Mouse (Mus musculus) forebrain, embryonic 14.5 days (tissue): ENCODE results near the gene BC016579. TPM values are rescaled to one million over a fixed set of nuclear protein-coding genes. Genes with fewer than 3 reads are reported as not detected.

Experiments
- ATAC-seq: fragments of 200-750 bp; cut with Nextera tagmentation; 2 replicates; pipeline ENCODE4 v1.8.0; 2017; ENCODE audit warnings: mild to moderate bottlenecking, moderate library complexity
- DNase-seq: peaks from one replicate; pipeline ENCODE4 v3.0.0-alpha.2; 2015; ENCODE audit warnings: low spot score
- H3K27ac ChIP-seq: fragments of 300-500 bp; sonication (generic); 2 replicates; pipeline ENCODE4 v1.5.1; 2014; ENCODE audit warnings: low read depth, mild to moderate bottlenecking, control low read depth, low read length, moderate library complexity
- H3K27me3 ChIP-seq: fragments of 300-500 bp; sonication (generic); replicated peaks from 2 replicates; pipeline ENCODE4 v1.6.1; 2014; ENCODE audit warnings: low read length, control low read depth, mixed read lengths; ENCODE audit not compliant: control insufficient read depth, insufficient read depth
- H3K36me3 ChIP-seq: fragments of 300-500 bp; sonication (generic); 2 replicates; pipeline ENCODE4 v1.6.1; 2014; ENCODE audit warnings: low read length, control low read depth; ENCODE audit not compliant: control insufficient read depth, insufficient read depth
- H3K4me1 ChIP-seq: fragments of 300-500 bp; sonication (generic); 2 replicates; pipeline ENCODE4 v1.6.1; 2014; ENCODE audit warnings: antibody characterized with exemption, low read length, control low read depth; ENCODE audit not compliant: control insufficient read depth, insufficient read depth
- H3K4me2 ChIP-seq: fragments of 300-500 bp; sonication (generic); 2 replicates; pipeline ENCODE4 v1.6.1; 2014; ENCODE audit warnings: mild to moderate bottlenecking, control low read depth, low read length
- H3K4me3 ChIP-seq: fragments of 300-500 bp; sonication (generic); 2 replicates; pipeline ENCODE4 v1.5.1; 2014; ENCODE audit warnings: low read depth, low read length, control low read depth
- H3K9ac ChIP-seq: fragments of 300-500 bp; sonication (generic); 2 replicates; pipeline ENCODE4 v1.6.1; 2014; ENCODE audit warnings: mild to moderate bottlenecking, low read length, control low read depth, moderate library complexity
- H3K9me3 ChIP-seq: fragments of 300-500 bp; sonication (generic); replicated peaks from 2 replicates; pipeline ENCODE4 v1.6.1; 2016; ENCODE audit warnings: low read length, control low read depth, mixed read lengths; ENCODE audit not compliant: control insufficient read depth
- WGBS: fragments of 180-500 bp; shearing (Covaris S2); extraction: QIAGEN DNeasy Blood & Tissue Kit; methylation state at CpG from one replicate; pipeline ENCODE4 v1.1.7; 2014; 5-methylcytosine and 5-hydroxymethylcytosine counted together
- polyA plus RNA-seq: library from polyadenylated mRNA; unstranded; fragments of >200 nt; fragmentation: Nextera tagmentation; extraction: Ambion mirVana; gene quantifications from 2 replicates; pipeline ENCODE4 v1.2.1, GENCODE M21; 2014

Gene BC016579
- polyA plus RNA-seq, 1 experiment from 2014 or later, result not detected

DNA sequence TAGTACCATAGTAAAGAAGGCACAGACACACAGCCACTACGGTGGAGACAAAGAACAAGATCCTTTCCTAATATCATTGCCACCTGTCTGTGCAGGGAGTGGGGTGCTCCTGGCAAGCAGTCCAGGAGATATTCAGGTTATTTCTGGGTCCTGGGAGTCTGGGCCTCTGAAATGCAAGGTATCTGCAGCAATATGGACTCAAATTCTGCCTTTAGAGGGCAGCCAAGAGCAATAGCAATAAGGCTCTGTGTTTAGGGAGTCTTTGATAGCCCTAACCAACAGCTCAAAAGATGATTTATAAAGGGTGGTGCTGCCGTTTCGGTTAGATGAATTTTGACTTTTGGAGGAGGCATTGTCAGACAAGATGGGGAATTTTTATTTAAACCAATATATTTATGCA is 44.6 kb downstream of the BC016579 start:
- no peak overlapping the region for H3K27ac ChIP-seq
- no peaks in the 10 kb centered on the region for H3K4me1 ChIP-seq
- DNase-seq, result peak; percentile 45
- no peak overlapping the region for H3K9ac ChIP-seq
- no peaks in the 10 kb centered on the region for H3K9me3 ChIP-seq
- H3K36me3 ChIP-seq, result no peaks in the 10 kb centered on the region
- no peak overlapping the region for H3K4me2 ChIP-seq
- H3K4me3 ChIP-seq, result no peak overlapping the region
- H3K27me3 ChIP-seq, result no peaks in the 10 kb centered on the region
- no peak for ATAC-seq
- WGBS, result 87% methylated on average over 3 of the region's 3 CpGs

DNA sequence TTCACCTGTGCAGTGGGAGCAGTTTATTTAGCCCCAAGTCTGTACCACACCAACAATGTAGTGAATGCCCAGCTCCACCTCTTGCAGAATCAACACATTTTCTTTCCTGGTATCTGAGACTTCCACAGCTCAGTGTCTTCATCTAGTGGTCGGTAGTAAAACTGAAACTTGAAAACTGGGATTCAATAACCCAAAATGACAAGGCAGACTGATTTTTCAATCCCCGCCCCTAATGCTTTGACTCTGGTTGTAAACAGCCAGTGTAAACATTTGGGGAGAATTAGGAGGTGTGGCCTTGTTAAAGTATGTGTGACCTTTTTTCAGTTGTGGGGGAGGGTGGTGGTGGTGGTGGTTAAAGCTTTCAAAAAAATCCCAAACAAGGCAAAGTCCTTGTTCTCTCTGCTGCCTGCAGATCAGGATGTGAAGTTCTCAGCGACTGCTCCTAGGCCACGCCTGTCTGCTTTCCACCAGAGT is 45.4 kb downstream of the BC016579 start:
- no peak overlapping the region for H3K9ac ChIP-seq

DNA sequence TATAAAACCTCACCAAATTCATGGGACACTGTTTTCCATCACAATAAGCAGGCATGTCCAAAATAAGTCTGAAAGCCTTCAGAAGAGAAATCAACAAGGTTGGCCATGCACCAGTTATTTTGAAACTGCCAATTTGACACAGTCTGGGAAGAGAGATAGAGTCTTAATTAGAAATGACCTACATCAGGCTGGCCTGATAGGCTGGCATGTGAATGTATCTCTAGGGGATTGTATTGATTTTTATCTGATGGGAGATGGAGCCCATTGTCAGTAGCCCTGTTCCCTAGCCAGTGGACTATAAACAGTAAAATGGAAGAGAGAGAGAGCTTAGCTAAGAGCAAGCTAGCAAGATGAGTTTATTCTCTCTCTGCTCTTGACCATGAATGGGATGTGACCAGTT is 58.4 kb downstream of the BC016579 start:
- DNase-seq, result no peak

More for the DNA sequence above, 45.4 kb downstream of the BC016579 start:
- peak; percentile 46 for DNase-seq
- no peaks in the 10 kb centered on the region for H3K27me3 ChIP-seq
- H3K36me3 ChIP-seq, result no peaks in the 10 kb centered on the region
- H3K4me3 ChIP-seq, result no peak overlapping the region
- no peaks in the 10 kb centered on the region for H3K9me3 ChIP-seq
- H3K4me1 ChIP-seq, result no peaks in the 10 kb centered on the region
- H3K27ac ChIP-seq, result no peak overlapping the region
- WGBS, result 72% methylated on average over 4 of the region's 4 CpGs
- 0 out of 2 replicates have a peak, but pooled peaks have one; percentile 20 for ATAC-seq
- H3K4me2 ChIP-seq, result no peak overlapping the region

DNA sequence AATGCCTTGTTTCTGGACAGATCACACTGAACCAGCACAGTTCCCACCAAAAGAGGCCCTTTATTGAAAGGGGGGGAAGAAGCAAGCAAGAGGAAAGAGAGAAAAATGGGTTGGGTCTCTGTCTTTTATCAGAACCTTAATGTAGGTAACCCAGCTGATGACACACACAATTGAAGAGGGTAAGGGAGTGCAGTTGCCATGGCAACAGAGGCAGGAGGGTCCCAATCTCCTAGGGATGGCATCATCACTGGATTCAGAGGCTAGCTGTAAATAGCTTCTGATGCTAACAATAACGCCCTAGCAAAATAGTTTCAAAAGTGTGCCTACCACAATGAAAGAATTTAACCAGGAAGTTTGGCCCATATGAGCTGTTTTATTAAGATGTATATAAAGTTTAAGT is 60.2 kb downstream of the BC016579 start:
- H3K27me3 ChIP-seq, result no peaks in the 10 kb centered on the region
- WGBS, result 53% methylated on average over 1 of the region's 1 CpGs
- no peaks in the 10 kb centered on the region for H3K9me3 ChIP-seq
- no peak overlapping the region for H3K4me3 ChIP-seq
- ATAC-seq (no peak), DNase-seq (peak; percentile 39)
- H3K9ac ChIP-seq, result no peak overlapping the region
- no peak overlapping the region for H3K4me2 ChIP-seq
- H3K27ac ChIP-seq, result no peak overlapping the region
- no peaks in the 10 kb centered on the region for H3K36me3 ChIP-seq
- no peaks in the 10 kb centered on the region for H3K4me1 ChIP-seq

More for the DNA sequence above, 58.4 kb downstream of the BC016579 start:
- no peak overlapping the region for H3K4me2 ChIP-seq
- H3K27me3 ChIP-seq, result no peaks in the 10 kb centered on the region
- no peak overlapping the region for H3K27ac ChIP-seq
- H3K4me1 ChIP-seq, result no peaks in the 10 kb centered on the region
- no peaks in the 10 kb centered on the region for H3K9me3 ChIP-seq
- no peak overlapping the region for H3K4me3 ChIP-seq
- ATAC-seq, result no peak
- no peak overlapping the region for H3K9ac ChIP-seq
- no peaks in the 10 kb centered on the region for H3K36me3 ChIP-seq

DNA sequence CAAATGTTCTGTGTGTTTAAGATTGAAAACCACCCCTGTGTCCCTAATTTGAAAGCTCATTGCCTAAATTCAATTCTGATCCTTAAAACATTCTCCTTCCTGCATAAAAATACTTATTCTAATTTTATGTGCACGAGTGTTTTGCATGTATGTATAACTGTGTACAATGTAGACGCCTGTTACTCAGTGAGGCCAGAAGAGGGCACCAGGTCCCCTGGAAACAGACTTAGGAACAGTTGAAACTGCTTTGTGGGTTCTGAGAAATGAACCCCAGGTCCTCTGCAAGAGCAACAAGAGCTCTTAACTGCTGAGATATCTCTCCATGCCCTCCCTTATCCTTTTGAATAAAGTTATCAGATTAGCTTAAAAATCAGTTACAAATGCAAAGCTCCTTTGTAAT is 71.4 kb downstream of the BC016579 start:
- Histone ChIP-seq H3K9me3 (no peaks in the 10 kb centered on the region), H3K36me3 (no peaks in the 10 kb centered on the region), H3K4me3 (no peak overlapping the region), H3K9ac (no peak overlapping the region), H3K4me2 (no peak overlapping the region), H3K27me3 (no peaks in the 10 kb centered on the region), H3K4me1 (no peaks in the 10 kb centered on the region), H3K27ac (no peak overlapping the region)
- ATAC-seq (no peak), DNase-seq (peak; percentile 31)
- 31% methylated on average over 2 of the region's 2 CpGs for WGBS

DNA sequence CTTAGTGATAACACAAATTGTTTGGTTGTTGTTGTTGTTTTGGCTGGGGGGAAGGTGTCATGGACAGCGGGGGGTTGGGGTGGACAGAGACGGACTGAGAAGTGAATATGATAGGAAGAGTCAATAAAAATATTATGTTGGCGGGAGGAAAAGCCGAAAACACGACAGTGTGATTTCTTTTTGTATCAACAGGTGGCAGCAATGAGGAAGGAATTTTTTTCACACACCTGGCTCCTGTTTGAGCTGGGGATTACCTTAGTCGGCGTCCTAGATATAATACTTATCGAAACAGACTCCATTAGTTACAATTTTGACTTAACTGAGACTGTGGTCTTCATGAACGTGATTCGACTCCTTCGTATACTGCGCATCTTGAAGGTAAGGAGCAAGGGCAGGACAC is 74.0 kb downstream of the BC016579 start:
- WGBS, result 71% methylated on average over 12 of the region's 12 CpGs
- no peak overlapping the region for H3K27ac ChIP-seq
- H3K9ac ChIP-seq, result no peak overlapping the region
- no peak for DNase-seq
- H3K36me3 ChIP-seq, result no peaks in the 10 kb centered on the region
- no peaks in the 10 kb centered on the region for H3K4me1 ChIP-seq
- no peak overlapping the region for H3K4me2 ChIP-seq
- H3K4me3 ChIP-seq, result no peak overlapping the region
- H3K9me3 ChIP-seq, result no peaks in the 10 kb centered on the region
- ATAC-seq, result no peak
- H3K27me3 ChIP-seq, result no peaks in the 10 kb centered on the region

Other genes starting within 250 kb of the BC016579 start
- gene Cd200, start 245.0 kb downstream of the BC016579 start, polyA plus RNA-seq, result 209 and 237 TPM in 2 replicates
- not detected in 2 replicates for gene Gm609, start 161.1 kb downstream of the BC016579 start, polyA plus RNA-seq
- gene Gm17783, start 122.0 kb downstream of the BC016579 start, polyA plus RNA-seq, result not detected in 2 replicates
- not detected in 2 replicates for gene Slc9c1, start 118.8 kb downstream of the BC016579 start, polyA plus RNA-seq
- gene Gcsam, start 43.7 kb downstream of the BC016579 start, polyA plus RNA-seq, result not detected in 2 replicates
- 0.41 and 0.73 TPM in 2 replicates for gene Tmprss7, start 39.6 kb upstream of the BC016579 start, polyA plus RNA-seq
- gene Tagln3, start 70.5 kb upstream of the BC016579 start, polyA plus RNA-seq, result 538 and 598 TPM in 2 replicates
- gene Abhd10, start 88.9 kb upstream of the BC016579 start, polyA plus RNA-seq, result 38.4 and 41.2 TPM in 2 replicates